Mouse (Mus musculus) heart, adult 18-20 months (tissue): ENCODE data around the gene Fndc9. TPM values are rescaled to one million over a fixed set of nuclear protein-coding genes. Genes with fewer than 3 reads are reported as not detected.

Source experiments
- DNase-seq, 2 experiments: peaks; one replicate each; pipeline ENCODE4 v3.0.0; 2021 to 2022; ENCODE audit warnings: mixed read lengths in 1 of 2
- long read RNA-seq, 2 experiments: library from polyadenylated mRNA; stranded (forward); transcript quantifications; one replicate each; pipeline ENCODE4 v2.0.0; 2021
- total RNA-seq, 2 experiments: library from RNA; stranded (reverse); gene quantifications; 2 replicates each; pipeline ENCODE4 v1.2.3; 2021

The Fndc9 gene
- not detected for total RNA-seq
- long read RNA-seq, experiment 1, partial matches to known transcripts = 0 of 4 reads
- long read RNA-seq, experiment 1, other reads (novel, unspliced or antisense) = 4 of 4 reads
- long read RNA-seq, experiment 2, partial matches to known transcripts = 0 of 3 reads
- long read RNA-seq, experiment 2, other reads (novel, unspliced or antisense) = 3 of 3 reads

- DNase-seq = no peak
These were observed at the start of gene Fndc9 for GRCm38 (mm10) chr11:46235334-46235733. Gene Fndc9, plus strand, starts transcription at chr11:46235531.

- no peak for DNase-seq
These were observed 47.0 kb upstream of the Fndc9 start for GRCm38 (mm10) chr11:46188283-46188682.

- DNase-seq = no peak
These were observed 41.2 kb upstream of the Fndc9 start for GRCm38 (mm10) chr11:46194175-46194574.

GRCm38 (mm10) chr11:46200664-46201063 is 34.7 kb upstream of the Fndc9 start:
- no peak for DNase-seq

- DNase-seq = no peak
These were observed 33.4 kb upstream of the Fndc9 start for GRCm38 (mm10) chr11:46201636-46202546.

- DNase-seq = no peak
These were observed 32.8 kb upstream of the Fndc9 start for GRCm38 (mm10) chr11:46202547-46202887.

- no peak for DNase-seq
These were observed 30.5 kb upstream of the Fndc9 start for GRCm38 (mm10) chr11:46204841-46205240.

GRCm38 (mm10) chr11:46205639-46206409 is 29.5 kb upstream of the Fndc9 start:
- DNase-seq = no peak

GRCm38 (mm10) chr11:46209884-46210283 is 25.4 kb upstream of the Fndc9 start:
- no peak for DNase-seq

- DNase-seq = no peak
These were observed 23.5 kb upstream of the Fndc9 start for GRCm38 (mm10) chr11:46211858-46212257.

GRCm38 (mm10) chr11:46213844-46214243 is 21.5 kb upstream of the Fndc9 start:
- peak in 1 of 2 experiments; percentile 18 for DNase-seq

- peak in 1 of 2 experiments; percentile 30 for DNase-seq
These were observed 20.7 kb upstream of the Fndc9 start for GRCm38 (mm10) chr11:46214368-46215230.

GRCm38 (mm10) chr11:46215354-46215753 is 20.0 kb upstream of the Fndc9 start:
- DNase-seq = peak; percentile 67 to 78

- DNase-seq = peak in 1 of 2 experiments; percentile 29
These were observed 18.7 kb upstream of the Fndc9 start for GRCm38 (mm10) chr11:46216669-46217068.

- DNase-seq = no peak
These were observed 17.6 kb upstream of the Fndc9 start for GRCm38 (mm10) chr11:46217686-46218085.

GRCm38 (mm10) chr11:46218584-46218983 is 16.7 kb upstream of the Fndc9 start:
- no peak for DNase-seq

- no peak for DNase-seq
These were observed 16.0 kb upstream of the Fndc9 start for GRCm38 (mm10) chr11:46219380-46219779.

GRCm38 (mm10) chr11:46220211-46220610 is 15.1 kb upstream of the Fndc9 start:
- DNase-seq = no peak

- no peak for DNase-seq
These were observed 11.8 kb upstream of the Fndc9 start for GRCm38 (mm10) chr11:46223575-46223974.

- DNase-seq = no peak
These were observed 10.0 kb upstream of the Fndc9 start for GRCm38 (mm10) chr11:46225345-46225744.

- no peak for DNase-seq
These were observed 5.1 kb upstream of the Fndc9 start for GRCm38 (mm10) chr11:46230184-46230583.

- no peak for DNase-seq
These were observed 2.5 kb upstream of the Fndc9 start for GRCm38 (mm10) chr11:46232803-46233202.
